Mouse (Mus musculus): Measurements from ENCODE around the gene Col26a1.

DNA sequence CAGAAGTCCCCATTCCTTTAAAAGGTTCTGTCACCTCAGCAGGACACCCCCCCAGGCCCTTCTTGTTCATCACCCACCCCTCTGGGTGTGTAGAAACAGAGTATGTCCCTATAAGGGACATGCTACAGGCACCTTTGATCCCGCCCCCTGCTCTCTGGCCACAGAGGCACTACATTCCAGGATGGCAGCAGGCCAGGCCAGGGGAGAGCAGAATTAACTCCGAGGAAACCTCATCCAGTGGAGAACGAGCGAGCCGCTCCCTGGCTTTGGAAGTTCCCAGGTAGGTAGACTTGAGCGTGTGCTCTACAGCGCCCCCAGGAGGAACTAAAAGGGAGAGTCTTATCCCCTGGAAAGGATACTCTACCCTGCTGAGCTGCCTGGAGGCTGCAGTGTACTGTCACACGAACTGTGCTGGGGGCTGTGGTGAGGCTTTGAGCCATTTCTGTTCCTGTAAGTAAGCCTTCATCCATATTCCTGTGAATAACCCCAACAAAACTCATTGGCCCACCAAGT, 118.8 kb downstream of the Col26a1 start:
- TF ChIP-seq GATA1 (IDR thresholded peaks at IDR 0.05; ENCODE audit: low read length) (no peak), TAL1 (IDR thresholded peaks at IDR 0.05; ENCODE audit: low read length) (no peak)
